Mouse (Mus musculus) ES-Bruce4 (cell line): Measurements from ENCODE around the gene Bpifb1.
"Not testable (repeated sequence)": the region's sequence is repeated elsewhere in the genome, so short reads cannot be mapped to it uniquely, and the experiment has no call there.

Experiments
- CTCF ChIP-seq: IDR thresholded peaks from one replicate; pipeline ENCODE4 v1.8.1; 2011; ENCODE audit warnings: low read depth, low read length
- POLR2A ChIP-seq: IDR thresholded peaks from one replicate; pipeline ENCODE4 v1.8.1; 2011; ENCODE audit warnings: low read length; ENCODE audit not compliant: insufficient read depth

GRCm38 (mm10) chr2:154242726-154243125 is 52.1 kb downstream of the Bpifb1 start:
- TF ChIP-seq POLR2A, CTCF: not testable (repeated sequence)
